Mouse (Mus musculus): ENCODE data around the gene Xxylt1. TPM values are rescaled to one million over a fixed set of nuclear protein-coding genes. Genes with fewer than 3 reads are reported as not detected.

Gene Xxylt1
- polyA plus RNA-seq, 1 experiment = 2.2 TPM

DNA sequence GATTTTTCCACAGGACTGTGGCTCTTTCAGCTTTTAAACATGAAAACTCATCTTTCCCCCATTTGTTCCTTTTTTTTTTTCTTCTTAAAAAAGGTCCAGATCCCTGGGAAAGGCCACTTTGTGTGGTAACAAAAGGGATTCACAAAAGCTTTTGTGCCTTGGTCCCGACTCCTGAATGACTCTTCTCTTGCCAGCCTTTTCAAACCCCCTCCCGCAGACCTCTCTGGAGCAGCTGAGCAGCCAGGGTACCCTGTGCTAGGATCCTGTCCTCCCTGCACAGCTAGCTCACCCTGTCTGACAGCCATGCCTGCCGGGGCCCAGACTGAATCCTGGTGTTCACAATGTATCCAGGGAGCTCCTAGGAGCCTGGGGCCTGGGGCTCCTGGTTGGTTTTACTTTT is 47.2 kb downstream of the Xxylt1 start:
- Histone ChIP-seq H3K27me3 (replicated peaks) (no peaks in the 10 kb centered on the region), H3K4me3 (replicated peaks) (no peak overlapping the region), H3K4me1 (peaks cover 54% of the 10 kb centered on the region), H3K9me3 (peaks cover 7% of the 10 kb centered on the region), H3K36me3 (replicated peaks; ENCODE audit: low read length) (peaks cover 7% of the 10 kb centered on the region)
- no peak for TF ChIP-seq FLI1 (IDR thresholded peaks at IDR 0.05; ENCODE audit: low read length)
- TF ChIP-seq GATA1 (IDR thresholded peaks at IDR 0.05; ENCODE audit: borderline replicate concordance, low read length) = no peak

GRCm38 (mm10) chr16:31029739-31030485 is 51.3 kb downstream of the Xxylt1 start:
- H3K9me3 ChIP-seq = peaks cover 9% of the 10 kb centered on the region
- H3K27me3 ChIP-seq (replicated peaks) = no peaks in the 10 kb centered on the region
- TF ChIP-seq FLI1 (IDR thresholded peaks at IDR 0.05; ENCODE audit: low read length) (no peak), GATA1 (IDR thresholded peaks at IDR 0.05; ENCODE audit: borderline replicate concordance, low read length) (no peak)
- H3K4me3 ChIP-seq (replicated peaks) = peak overlapping the region; percentile 38
- H3K36me3 ChIP-seq (replicated peaks; ENCODE audit: low read length) = peaks cover 7% of the 10 kb centered on the region
- H3K4me1 ChIP-seq = peaks cover 64% of the 10 kb centered on the region

- TF ChIP-seq GATA1 (IDR thresholded peaks at IDR 0.05; ENCODE audit: borderline replicate concordance, low read length) (no peak), FLI1 (IDR thresholded peaks at IDR 0.05; ENCODE audit: low read length) (no peak)
- Histone ChIP-seq H3K4me3 (replicated peaks) (no peak overlapping the region), H3K4me1 (peaks cover 63% of the 10 kb centered on the region), H3K36me3 (replicated peaks; ENCODE audit: low read length) (peaks cover 7% of the 10 kb centered on the region), H3K27me3 (replicated peaks) (no peaks in the 10 kb centered on the region), H3K9me3 (peaks cover 9% of the 10 kb centered on the region)
Observed at GRCm38 (mm10) chr16:31027675-31028074, 53.6 kb downstream of the Xxylt1 start.

DNA sequence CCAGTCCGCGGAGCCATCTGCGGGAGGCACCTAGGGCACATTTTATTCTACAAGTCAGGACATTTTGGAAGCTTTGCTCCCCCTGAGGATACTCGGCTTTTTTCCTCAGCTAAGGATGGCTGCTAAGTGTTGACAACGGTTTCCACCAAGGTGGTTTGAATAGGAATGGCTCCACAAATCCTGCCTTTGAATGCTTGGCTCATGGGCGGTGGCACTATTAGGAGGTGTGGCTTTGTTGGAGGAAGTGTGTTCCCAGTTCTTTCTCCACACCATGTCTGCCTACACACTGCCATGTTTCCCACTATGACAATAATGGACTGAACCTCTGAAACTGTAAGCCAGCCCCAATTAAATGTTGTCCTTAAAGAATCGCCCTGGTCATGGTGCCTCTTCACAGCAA is 55.7 kb downstream of the Xxylt1 start:
- Histone ChIP-seq H3K9me3 (peaks cover 9% of the 10 kb centered on the region), H3K36me3 (replicated peaks; ENCODE audit: low read length) (peaks cover 7% of the 10 kb centered on the region), H3K4me3 (replicated peaks) (no peak overlapping the region), H3K27me3 (replicated peaks) (no peaks in the 10 kb centered on the region), H3K4me1 (peaks cover 73% of the 10 kb centered on the region)
- TF ChIP-seq GATA1 (IDR thresholded peaks at IDR 0.05; ENCODE audit: borderline replicate concordance, low read length) = no peak
- TF ChIP-seq FLI1 (IDR thresholded peaks at IDR 0.05; ENCODE audit: low read length) = no peak

GRCm38 (mm10) chr16:31024997-31025396 is 56.2 kb downstream of the Xxylt1 start:
- TF ChIP-seq GATA1 (IDR thresholded peaks at IDR 0.05; ENCODE audit: borderline replicate concordance, low read length) (no peak), FLI1 (IDR thresholded peaks at IDR 0.05; ENCODE audit: low read length) (no peak)
- H3K27me3 ChIP-seq (replicated peaks) = no peaks in the 10 kb centered on the region
- H3K9me3 ChIP-seq = peaks cover 9% of the 10 kb centered on the region
- H3K4me3 ChIP-seq (replicated peaks) = peak overlapping the region; percentile 21
- peaks cover 7% of the 10 kb centered on the region for H3K36me3 ChIP-seq (replicated peaks; ENCODE audit: low read length)
- peaks cover 73% of the 10 kb centered on the region for H3K4me1 ChIP-seq

- Histone ChIP-seq H3K27me3 (replicated peaks) (no peaks in the 10 kb centered on the region), H3K9me3 (peaks cover 9% of the 10 kb centered on the region), H3K4me1 (peaks cover 72% of the 10 kb centered on the region), H3K36me3 (replicated peaks; ENCODE audit: low read length) (peaks cover 7% of the 10 kb centered on the region), H3K4me3 (replicated peaks) (no peak overlapping the region)
- TF ChIP-seq FLI1 (IDR thresholded peaks at IDR 0.05; ENCODE audit: low read length) = no peak
- no peak for TF ChIP-seq GATA1 (IDR thresholded peaks at IDR 0.05; ENCODE audit: borderline replicate concordance, low read length)
Observed at GRCm38 (mm10) chr16:31024221-31024620, 57.0 kb downstream of the Xxylt1 start.

DNA sequence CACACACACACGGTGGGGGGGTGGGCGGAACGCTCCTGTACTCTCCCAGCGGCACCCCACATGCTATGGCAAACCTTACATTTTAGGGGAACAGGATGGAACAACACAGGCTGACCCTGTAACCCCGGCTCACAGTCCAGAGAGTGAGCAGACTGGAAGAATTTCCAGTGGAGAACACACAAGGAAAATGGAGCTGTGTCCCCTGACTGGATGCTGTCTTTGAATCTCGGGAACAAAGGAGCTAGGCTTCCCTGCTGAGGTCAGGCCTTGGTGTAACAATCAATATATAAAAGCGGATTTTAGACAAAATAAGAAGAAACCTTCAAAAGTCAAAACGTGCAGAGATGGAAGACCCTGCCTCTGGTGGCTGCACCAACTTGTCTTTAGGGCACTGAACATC is 57.4 kb downstream of the Xxylt1 start:
- TF ChIP-seq GATA1 (IDR thresholded peaks at IDR 0.05; ENCODE audit: borderline replicate concordance, low read length) = no peak
- no peak for TF ChIP-seq FLI1 (IDR thresholded peaks at IDR 0.05; ENCODE audit: low read length)
- Histone ChIP-seq H3K27me3 (replicated peaks) (no peaks in the 10 kb centered on the region), H3K36me3 (replicated peaks; ENCODE audit: low read length) (peaks cover 7% of the 10 kb centered on the region), H3K9me3 (peaks cover 9% of the 10 kb centered on the region), H3K4me1 (peaks cover 72% of the 10 kb centered on the region), H3K4me3 (replicated peaks) (no peak overlapping the region)

GRCm38 (mm10) chr16:31022287-31022686 is 58.9 kb downstream of the Xxylt1 start:
- H3K4me3 ChIP-seq (replicated peaks) = peak overlapping the region; percentile 14
- peaks cover 13% of the 10 kb centered on the region for H3K36me3 ChIP-seq (replicated peaks; ENCODE audit: low read length)
- H3K27me3 ChIP-seq (replicated peaks) = no peaks in the 10 kb centered on the region
- no peak for TF ChIP-seq GATA1 (IDR thresholded peaks at IDR 0.05; ENCODE audit: borderline replicate concordance, low read length)
- no peak for TF ChIP-seq FLI1 (IDR thresholded peaks at IDR 0.05; ENCODE audit: low read length)
- H3K4me1 ChIP-seq = peaks cover 67% of the 10 kb centered on the region
- H3K9me3 ChIP-seq = peaks cover 8% of the 10 kb centered on the region

DNA sequence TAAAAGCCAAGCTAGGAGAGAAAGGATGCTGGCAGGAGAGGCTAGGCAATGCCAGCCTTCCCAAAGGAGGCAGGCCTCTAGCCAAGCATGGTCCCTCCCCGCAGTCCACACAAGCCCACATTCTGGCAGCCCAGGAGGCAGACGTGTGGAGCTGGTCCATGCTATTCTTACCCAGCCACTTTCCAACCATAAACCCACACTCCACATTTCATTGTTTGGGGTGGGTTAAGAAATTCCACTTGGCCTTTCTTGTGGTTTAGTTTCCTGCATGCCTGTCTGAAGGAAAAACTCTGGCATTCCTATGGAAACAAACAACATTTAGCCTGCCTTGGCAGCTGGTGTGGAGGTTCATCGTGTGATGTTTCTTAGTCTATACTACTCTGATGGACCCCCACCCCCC is 61.7 kb downstream of the Xxylt1 start:
- Histone ChIP-seq H3K27me3 (replicated peaks) (no peaks in the 10 kb centered on the region), H3K4me1 (peaks cover 75% of the 10 kb centered on the region), H3K36me3 (replicated peaks; ENCODE audit: low read length) (peaks cover 6% of the 10 kb centered on the region), H3K4me3 (replicated peaks) (no peak overlapping the region), H3K9me3 (no peaks in the 10 kb centered on the region)
- TF ChIP-seq FLI1 (IDR thresholded peaks at IDR 0.05; ENCODE audit: low read length) = no peak
- TF ChIP-seq GATA1 (IDR thresholded peaks at IDR 0.05; ENCODE audit: borderline replicate concordance, low read length) = no peak

GRCm38 (mm10) chr16:31017687-31018413 is 63.4 kb downstream of the Xxylt1 start:
- Histone ChIP-seq H3K9me3 (no peaks in the 10 kb centered on the region), H3K4me3 (replicated peaks) (peak overlapping the region; percentile 14), H3K36me3 (replicated peaks; ENCODE audit: low read length) (peaks cover 8% of the 10 kb centered on the region), H3K4me1 (peaks cover 79% of the 10 kb centered on the region), H3K27me3 (replicated peaks) (no peaks in the 10 kb centered on the region)
- no peak for TF ChIP-seq FLI1 (IDR thresholded peaks at IDR 0.05; ENCODE audit: low read length)
- TF ChIP-seq GATA1 (IDR thresholded peaks at IDR 0.05; ENCODE audit: borderline replicate concordance, low read length) = no peak

Data from megakaryocyte, embryonic 14.5 days (primary cell).